Mouse (Mus musculus): ENCODE results near the gene Rps19bp1. TPM values are rescaled to one million over a fixed set of nuclear protein-coding genes. Genes with fewer than 3 reads are reported as not detected.
A peak's percentile ranks its signal among the peaks of the same experiment; 100 is the strongest.

Gene Rps19bp1
- polyA plus RNA-seq (2016; fragmentation: Nextera tagmentation; extraction: Ambion mirVana): 46.8 and 47.0 TPM in 2 replicates

GRCm38 (mm10) chr15:80263610-80264575 lies at the start of gene Rps19bp1:
Rps19bp1 (minus strand) TSS chr15:80264315.
- Histone ChIP-seq H3K9ac (peak within 1 kb of the TSS; percentile 94), H3K4me1 (peaks cover 46% of the 10 kb centered on the region), H3K27ac (peak within 1 kb of the TSS; percentile 81), H3K27me3 (replicated peaks) (0 out of 2 replicates have a peak, but pooled peaks cover 2% of the 10 kb centered on the region), H3K36me3 (peaks cover 40% of the 10 kb centered on the region), H3K9me3 (replicated peaks) (no peaks in the 10 kb centered on the region), H3K4me2 (peak within 1 kb of the TSS; percentile 91), H3K4me3 (peak within 1 kb of the TSS; percentile 95)
- peak; percentile 92 for ATAC-seq
- under 1% methylated on average over 66 of the region's 66 CpGs for WGBS (ENCODE audit: insufficient replicate concordance)

DNA sequence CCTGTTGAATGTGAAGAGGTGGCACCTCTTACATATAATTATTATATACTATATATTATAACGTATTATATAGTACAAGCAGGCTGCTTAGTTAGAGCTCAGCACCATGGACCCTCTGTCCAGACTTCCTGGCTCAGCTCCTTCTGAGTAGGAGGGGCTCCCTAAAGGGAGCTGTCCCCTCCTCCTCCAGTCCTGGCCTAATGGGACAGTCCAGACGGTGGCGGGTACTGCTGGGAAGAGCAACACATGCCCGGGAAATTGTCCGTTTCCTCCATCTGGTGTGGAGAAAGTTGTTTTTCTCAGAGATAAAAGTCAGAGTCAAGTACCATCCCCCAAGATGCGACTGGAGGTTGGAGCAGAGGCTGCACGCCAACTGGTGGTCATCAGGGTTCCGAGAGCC lies 42.0 kb upstream of the Rps19bp1 start:
- H3K4me3 ChIP-seq: no peak overlapping the region
- no peak overlapping the region for H3K4me2 ChIP-seq
- H3K9me3 ChIP-seq (replicated peaks): no peaks in the 10 kb centered on the region
- no peak for ATAC-seq
- no peak overlapping the region for H3K9ac ChIP-seq
- H3K27me3 ChIP-seq (replicated peaks): peaks cover 15% of the 10 kb centered on the region; the same call in 1 of the 2 replicates
- no peaks in the 10 kb centered on the region for H3K36me3 ChIP-seq
- WGBS (ENCODE audit: insufficient replicate concordance): 28% methylated on average over 8 of the region's 8 CpGs
- no peak overlapping the region for H3K27ac ChIP-seq
- no peaks in the 10 kb centered on the region for H3K4me1 ChIP-seq

GRCm38 (mm10) chr15:80304188-80304587 lies 40.1 kb upstream of the Rps19bp1 start:
- Histone ChIP-seq H3K9me3 (replicated peaks) (no peaks in the 10 kb centered on the region), H3K4me2 (no peak overlapping the region), H3K9ac (no peak overlapping the region), H3K4me1 (no peaks in the 10 kb centered on the region), H3K27ac (no peak overlapping the region), H3K36me3 (no peaks in the 10 kb centered on the region), H3K4me3 (no peak overlapping the region), H3K27me3 (replicated peaks) (peaks cover 27% of the 10 kb centered on the region; the same call in 1 of the 2 replicates)
- WGBS (ENCODE audit: insufficient replicate concordance): 73% methylated on average over 12 of the region's 12 CpGs
- ATAC-seq: no peak

- no peaks in the 10 kb centered on the region for H3K9me3 ChIP-seq (replicated peaks)
- H3K4me1 ChIP-seq: no peaks in the 10 kb centered on the region
- no peaks in the 10 kb centered on the region for H3K36me3 ChIP-seq
- no peak overlapping the region for H3K4me2 ChIP-seq
- peaks cover 27% of the 10 kb centered on the region; the same call in 1 of the 2 replicates for H3K27me3 ChIP-seq (replicated peaks)
- no peak overlapping the region for H3K9ac ChIP-seq
- no peak for ATAC-seq
- H3K4me3 ChIP-seq: no peak overlapping the region
- WGBS (ENCODE audit: insufficient replicate concordance): 70% methylated on average over 14 of the region's 14 CpGs
- H3K27ac ChIP-seq: no peak overlapping the region
Observed at GRCm38 (mm10) chr15:80303779-80304178, 39.7 kb upstream of the Rps19bp1 start.

DNA sequence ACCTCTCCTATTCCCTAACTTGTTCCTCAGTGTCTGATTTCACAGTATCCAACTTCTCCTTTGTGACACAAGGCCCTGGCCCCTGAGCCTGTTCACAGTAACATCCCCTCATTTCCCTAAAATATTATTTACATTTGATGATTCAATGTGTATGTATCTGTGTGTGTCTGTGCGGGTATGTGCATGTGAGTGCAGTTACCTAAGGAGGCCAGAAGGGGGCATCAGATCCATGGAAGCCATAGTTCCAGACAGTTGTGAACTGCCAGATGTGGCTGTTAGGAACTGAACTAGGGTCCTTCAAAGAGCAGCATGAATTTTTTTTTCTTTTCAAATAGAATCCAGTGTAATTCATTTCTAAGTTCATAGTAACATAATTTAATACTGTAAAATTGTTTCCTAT lies 33.0 kb upstream of the Rps19bp1 start:
- H3K27ac ChIP-seq: no peak overlapping the region
- WGBS (ENCODE audit: insufficient replicate concordance): 84% methylated on average over 1 of the region's 1 CpGs
- no peaks in the 10 kb centered on the region for H3K36me3 ChIP-seq
- H3K4me3 ChIP-seq: no peak overlapping the region
- no peaks in the 10 kb centered on the region for H3K4me1 ChIP-seq
- H3K27me3 ChIP-seq (replicated peaks): peaks cover 33% of the 10 kb centered on the region
- no peak overlapping the region for H3K4me2 ChIP-seq
- H3K9ac ChIP-seq: no peak overlapping the region
- H3K9me3 ChIP-seq (replicated peaks): peaks cover 4% of the 10 kb centered on the region; the same call in 1 of the 2 replicates
- no peak for ATAC-seq

GRCm38 (mm10) chr15:80289436-80289835 lies 25.3 kb upstream of the Rps19bp1 start:
- WGBS (ENCODE audit: insufficient replicate concordance): 5% methylated on average over 10 of the region's 10 CpGs
- Histone ChIP-seq H3K27me3 (replicated peaks) (peaks cover 88% of the 10 kb centered on the region), H3K27ac (no peak overlapping the region), H3K9me3 (replicated peaks) (no peaks in the 10 kb centered on the region), H3K4me3 (no peak overlapping the region), H3K9ac (no peak overlapping the region), H3K4me2 (0 out of 2 replicates have a peak overlapping the region, but pooled peaks have one; percentile 4), H3K36me3 (no peaks in the 10 kb centered on the region), H3K4me1 (peaks cover 12% of the 10 kb centered on the region; the same call in 1 of the 2 replicates)
- ATAC-seq: peak; percentile 51; the same call in 1 of the 2 replicates

GRCm38 (mm10) chr15:80288036-80288435 lies 23.9 kb upstream of the Rps19bp1 start:
- ATAC-seq: no peak
- H3K9me3 ChIP-seq (replicated peaks): no peaks in the 10 kb centered on the region
- H3K27ac ChIP-seq: no peak overlapping the region
- peaks cover 98% of the 10 kb centered on the region for H3K27me3 ChIP-seq (replicated peaks)
- H3K9ac ChIP-seq: no peak overlapping the region
- peak overlapping the region; percentile 60 for H3K4me2 ChIP-seq
- H3K4me3 ChIP-seq: peak overlapping the region; percentile 40; the same call in 1 of the 2 replicates
- no peaks in the 10 kb centered on the region for H3K36me3 ChIP-seq
- peaks cover 12% of the 10 kb centered on the region; the same call in 1 of the 2 replicates for H3K4me1 ChIP-seq
- WGBS (ENCODE audit: insufficient replicate concordance): 8% methylated on average over 23 of the region's 23 CpGs

- H3K4me3 ChIP-seq: peak within 1 kb of the TSS; percentile 40
- no peak for ATAC-seq
- peaks cover 12% of the 10 kb centered on the region; the same call in 1 of the 2 replicates for H3K4me1 ChIP-seq
- H3K9ac ChIP-seq: no peak within 1 kb of the TSS
- peaks cover 100% of the 10 kb centered on the region for H3K27me3 ChIP-seq (replicated peaks)
- H3K9me3 ChIP-seq (replicated peaks): no peaks in the 10 kb centered on the region
- H3K27ac ChIP-seq: no peak within 1 kb of the TSS
- H3K36me3 ChIP-seq: no peaks in the 10 kb centered on the region
- H3K4me2 ChIP-seq: peak within 1 kb of the TSS; percentile 60
- 3% methylated on average over 48 of the region's 50 CpGs for WGBS (ENCODE audit: insufficient replicate concordance)
Observed at GRCm38 (mm10) chr15:80286851-80287415, 22.8 kb upstream of the Rps19bp1 start, which contains the start of gene Cacna1i. Cacna1i (plus strand) TSS chr15:80287238.

GRCm38 (mm10) chr15:80280646-80281045 lies 16.5 kb upstream of the Rps19bp1 start:
- WGBS (ENCODE audit: insufficient replicate concordance): 19% methylated on average over 6 of the region's 6 CpGs
- Histone ChIP-seq H3K36me3 (no peaks in the 10 kb centered on the region), H3K4me1 (no peaks in the 10 kb centered on the region), H3K9me3 (replicated peaks) (no peaks in the 10 kb centered on the region), H3K27me3 (replicated peaks) (peaks cover 75% of the 10 kb centered on the region), H3K9ac (no peak overlapping the region), H3K27ac (no peak overlapping the region), H3K4me2 (no peak overlapping the region), H3K4me3 (no peak overlapping the region)
- ATAC-seq: no peak

- no peaks in the 10 kb centered on the region for H3K9me3 ChIP-seq (replicated peaks)
- no peak for ATAC-seq
- WGBS (ENCODE audit: insufficient replicate concordance): 49% methylated on average over 2 of the region's 2 CpGs
- no peak overlapping the region for H3K4me2 ChIP-seq
- H3K27me3 ChIP-seq (replicated peaks): peaks cover 64% of the 10 kb centered on the region
- H3K36me3 ChIP-seq: no peaks in the 10 kb centered on the region
- no peaks in the 10 kb centered on the region for H3K4me1 ChIP-seq
- H3K4me3 ChIP-seq: no peak overlapping the region
- no peak overlapping the region for H3K9ac ChIP-seq
- no peak overlapping the region for H3K27ac ChIP-seq
Observed at GRCm38 (mm10) chr15:80279053-80279452, 14.9 kb upstream of the Rps19bp1 start.

DNA sequence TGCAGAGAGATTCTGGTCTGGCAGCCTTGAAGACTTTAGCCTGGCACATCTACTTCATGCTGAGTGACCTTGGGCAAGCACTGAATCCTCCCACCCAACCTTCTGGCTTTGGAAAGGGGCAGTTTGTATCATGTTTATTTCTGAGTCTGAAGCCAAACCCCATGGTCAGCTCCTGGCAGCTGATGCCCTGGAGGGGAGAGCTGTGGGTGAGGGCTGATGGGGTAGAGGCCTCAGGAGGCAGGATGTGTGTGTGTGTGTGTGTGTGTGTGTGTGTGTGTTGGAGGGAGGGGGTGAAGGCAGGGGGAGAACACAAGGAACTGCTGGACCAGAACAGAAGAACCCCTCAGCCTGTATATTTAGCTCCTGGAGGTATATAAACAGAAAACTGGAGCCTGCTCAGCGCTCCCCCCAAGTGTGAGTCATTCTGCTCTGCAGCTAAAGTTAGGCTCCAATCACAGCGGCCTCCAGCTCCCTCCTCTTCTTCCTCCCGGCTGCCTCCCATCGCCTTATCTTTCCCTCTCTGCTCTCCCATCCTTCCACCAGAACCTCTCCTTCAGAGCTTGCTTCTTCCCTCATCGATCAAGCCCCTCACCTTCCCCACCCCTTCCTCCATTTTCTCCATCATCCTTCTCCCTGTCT lies 14.1 kb upstream of the Rps19bp1 start:
- Histone ChIP-seq H3K4me2 (no peak overlapping the region), H3K4me1 (no peaks in the 10 kb centered on the region), H3K27me3 (replicated peaks) (peaks cover 64% of the 10 kb centered on the region), H3K4me3 (no peak overlapping the region), H3K9me3 (replicated peaks) (no peaks in the 10 kb centered on the region), H3K9ac (no peak overlapping the region), H3K36me3 (no peaks in the 10 kb centered on the region), H3K27ac (no peak overlapping the region)
- ATAC-seq: no peak
- WGBS (ENCODE audit: insufficient replicate concordance): 45% methylated on average over 5 of the region's 5 CpGs
